Mouse (Mus musculus): ENCODE data around the gene Tmem185b.

DNA sequence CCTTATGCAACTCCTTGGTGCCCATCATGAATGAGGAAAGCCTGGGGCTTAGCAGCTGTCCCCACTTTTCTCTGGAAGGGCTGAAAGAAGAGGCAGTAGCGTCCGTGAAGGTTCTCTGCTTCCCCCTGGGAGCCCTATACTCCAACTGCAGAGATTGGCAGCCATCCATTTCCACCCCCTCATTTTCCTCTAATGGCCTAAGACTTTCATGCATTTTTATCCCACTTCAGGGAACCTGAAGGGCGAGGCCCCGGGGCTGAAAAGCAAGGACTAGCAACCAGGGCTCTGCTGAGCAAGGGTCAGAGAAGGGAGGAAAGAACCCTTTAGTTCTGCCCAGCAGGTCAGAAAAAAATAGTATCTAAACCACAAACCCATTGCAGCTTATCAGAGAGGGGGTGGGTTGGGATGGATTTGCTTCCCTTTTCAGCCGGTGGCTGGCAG, 936 bp upstream of the Tmem185b start:
- TF ChIP-seq POLR2A (IDR thresholded peaks at IDR 0.05; ENCODE audit: insufficient read depth, low read depth, low read length) (no peak), CTCF (IDR thresholded peaks at IDR 0.05) (peak; percentile 42)

Measured in heart, adult 2 months (tissue).